Mouse (Mus musculus): ENCODE measurements around the gene Arhgap24.

- TF ChIP-seq CTCF (conservative IDR thresholded peaks at IDR 0.05; ENCODE audit: low read length) (no peak), POU5F1 (IDR thresholded peaks at IDR 0.05; ENCODE audit: borderline replicate concordance, low read length) (no peak)
These were observed 326.3 kb downstream of the Arhgap24 start for GRCm38 (mm10) chr5:102807518-102807917.

All from E14TG2a.4 (cell line).